Mouse (Mus musculus): ENCODE results near the gene Dnmt3b. TPM values are rescaled to one million over a fixed set of nuclear protein-coding genes. Genes with fewer than 3 reads are reported as not detected.
"Not testable (repeated sequence)": the region's sequence is repeated elsewhere in the genome, so short reads cannot be mapped to it uniquely, and the experiment has no call there.

Dnmt3b gene
- polyA plus RNA-seq, 1 experiment = 2.4 TPM

DNA sequence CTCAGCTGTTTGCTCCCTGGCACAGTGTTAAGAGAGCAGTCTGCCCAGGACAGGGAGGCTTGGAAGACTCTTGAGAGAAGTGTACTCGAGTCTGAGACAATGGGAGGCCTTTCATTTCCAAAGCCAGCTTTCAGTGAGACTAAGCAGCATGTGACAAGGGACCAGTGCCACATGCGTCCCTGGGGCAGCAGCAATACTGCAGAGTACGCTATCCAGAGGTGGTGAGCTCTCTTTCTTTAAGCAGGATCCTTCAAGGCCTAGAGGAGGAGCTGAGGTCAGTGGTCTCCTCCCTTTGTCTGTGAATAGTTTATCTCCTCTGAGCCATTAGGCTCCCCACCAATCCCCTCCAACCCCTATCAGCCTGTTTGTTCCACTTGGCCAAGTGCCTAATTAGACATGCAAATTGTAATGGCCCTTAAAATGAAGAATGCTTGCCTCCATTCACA, 63.4 kb downstream of the Dnmt3b start:
- H3K27ac ChIP-seq (ENCODE audit: insufficient read depth, low read length) = no peak overlapping the region
- WGBS = 85% methylated on average over 3 of the region's 3 CpGs
- H3K4me1 ChIP-seq (ENCODE audit: control insufficient read depth, insufficient read depth, insufficient read length) = no peaks in the 10 kb centered on the region
- no peaks in the 10 kb centered on the region for H3K27me3 ChIP-seq (ENCODE audit: control insufficient read depth, insufficient read depth, low read length)
- no peaks in the 10 kb centered on the region for H3K36me3 ChIP-seq (ENCODE audit: control insufficient read depth, insufficient read depth, low read length)
- TF ChIP-seq POLR2A (IDR thresholded peaks at IDR 0.05; ENCODE audit: low read depth, low read length) (no peak), CTCF (IDR thresholded peaks at IDR 0.05; ENCODE audit: extremely low read depth, insufficient read depth, insufficient read length, insufficient replicate concordance) (no peak)
- DNase-seq (ENCODE audit: low read depth in 1 of 2, low spot score in 2 of 2) = no peak
- no peak overlapping the region for H3K4me3 ChIP-seq (ENCODE audit: extremely low read depth, insufficient read depth, insufficient read length)

DNA sequence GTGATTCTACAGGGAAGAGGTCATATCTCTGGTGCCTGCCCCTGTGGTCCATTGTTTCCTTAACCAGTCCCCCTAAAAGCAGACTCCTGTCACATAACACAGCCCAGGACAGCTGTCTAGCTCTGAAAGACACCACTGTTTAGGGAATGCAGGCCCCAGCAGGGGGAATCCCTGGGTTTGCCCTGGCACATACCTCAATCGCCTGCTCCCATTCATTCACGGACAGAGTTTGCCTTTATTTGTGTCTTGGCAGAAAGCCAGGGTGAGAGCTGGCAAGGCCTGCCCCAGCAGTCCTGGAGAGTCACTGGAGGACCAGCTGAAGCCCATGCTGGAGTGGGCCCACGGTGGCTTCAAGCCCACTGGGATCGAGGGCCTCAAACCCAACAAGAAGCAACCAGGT, 64.0 kb downstream of the Dnmt3b start:
- no peak for TF ChIP-seq POLR2A (IDR thresholded peaks at IDR 0.05; ENCODE audit: low read depth, low read length)
- no peak for TF ChIP-seq CTCF (IDR thresholded peaks at IDR 0.05; ENCODE audit: extremely low read depth, insufficient read depth, insufficient read length, insufficient replicate concordance)
- H3K4me3 ChIP-seq (ENCODE audit: extremely low read depth, insufficient read depth, insufficient read length) = no peak overlapping the region
- 73% methylated on average over 4 of the region's 4 CpGs for WGBS
- H3K27me3 ChIP-seq (ENCODE audit: control insufficient read depth, insufficient read depth, low read length) = no peaks in the 10 kb centered on the region
- H3K4me1 ChIP-seq (ENCODE audit: control insufficient read depth, insufficient read depth, insufficient read length) = no peaks in the 10 kb centered on the region
- no peak overlapping the region for H3K27ac ChIP-seq (ENCODE audit: insufficient read depth, low read length)
- DNase-seq (ENCODE audit: low read depth in 1 of 2, low spot score in 2 of 2) = no peak
- H3K36me3 ChIP-seq (ENCODE audit: control insufficient read depth, insufficient read depth, low read length) = no peaks in the 10 kb centered on the region

DNA sequence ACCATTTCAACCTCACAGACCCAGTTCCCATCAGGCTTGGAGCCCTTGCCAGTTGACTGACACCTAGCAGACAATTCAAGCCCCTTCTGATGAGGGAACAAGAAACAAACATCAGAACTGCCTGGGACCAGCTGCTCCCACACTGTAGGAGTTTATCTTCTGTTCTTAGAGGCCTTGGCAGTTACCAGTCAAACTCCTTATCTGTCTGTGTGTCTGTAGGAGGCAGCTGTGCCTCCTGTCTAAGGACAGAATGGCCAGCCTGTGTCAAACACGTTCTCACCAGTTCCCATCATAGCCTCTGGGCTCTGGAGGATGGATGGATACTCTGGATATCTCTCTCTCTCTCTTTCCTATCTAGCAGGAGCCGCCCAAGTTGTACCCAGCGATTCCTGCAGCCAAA, 68.6 kb downstream of the Dnmt3b start:
- H3K4me1 ChIP-seq (ENCODE audit: control insufficient read depth, insufficient read depth, insufficient read length); H3K27me3 ChIP-seq (ENCODE audit: control insufficient read depth, insufficient read depth, low read length); H3K36me3 ChIP-seq (ENCODE audit: control insufficient read depth, insufficient read depth, low read length); DNase-seq (ENCODE audit: low read depth in 1 of 2, low spot score in 2 of 2); H3K4me3 ChIP-seq (ENCODE audit: extremely low read depth, insufficient read depth, insufficient read length); H3K27ac ChIP-seq (ENCODE audit: insufficient read depth, low read length): not testable (repeated sequence)
- 67% methylated on average over 3 of the region's 3 CpGs for WGBS

DNA sequence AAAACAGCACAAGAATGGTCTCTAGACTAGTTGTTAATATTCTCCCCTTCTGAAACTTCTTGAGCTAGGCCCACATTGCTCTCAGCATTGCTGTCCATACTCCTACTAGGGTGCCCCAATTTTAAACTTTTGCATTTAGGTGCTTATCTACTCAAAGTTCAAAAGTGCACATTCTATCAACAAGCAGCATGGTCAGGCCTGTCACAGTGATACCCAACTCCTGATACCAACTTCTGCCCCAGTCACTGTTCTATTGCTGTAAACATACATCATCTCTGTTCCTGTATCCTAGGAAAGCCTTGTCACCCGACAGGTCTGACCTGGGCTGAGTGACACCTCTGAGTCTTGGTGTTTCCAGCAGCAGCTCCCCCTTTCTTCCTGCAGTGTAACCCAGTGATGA, 73.8 kb downstream of the Dnmt3b start:
- DNase-seq (ENCODE audit: low read depth in 1 of 2, low spot score in 2 of 2) = no peak
- Histone ChIP-seq H3K27me3 (ENCODE audit: control insufficient read depth, insufficient read depth, low read length) (no peaks in the 10 kb centered on the region), H3K27ac (ENCODE audit: insufficient read depth, low read length) (no peak overlapping the region), H3K36me3 (ENCODE audit: control insufficient read depth, insufficient read depth, low read length) (no peaks in the 10 kb centered on the region), H3K4me1 (ENCODE audit: control insufficient read depth, insufficient read depth, insufficient read length) (no peaks in the 10 kb centered on the region), H3K4me3 (ENCODE audit: extremely low read depth, insufficient read depth, insufficient read length) (no peak overlapping the region)
- 85% methylated on average over 1 of the region's 1 CpGs for WGBS
- TF ChIP-seq POLR2A (IDR thresholded peaks at IDR 0.05; ENCODE audit: low read depth, low read length) (no peak), CTCF (IDR thresholded peaks at IDR 0.05; ENCODE audit: extremely low read depth, insufficient read depth, insufficient read length, insufficient replicate concordance) (no peak)

DNA sequence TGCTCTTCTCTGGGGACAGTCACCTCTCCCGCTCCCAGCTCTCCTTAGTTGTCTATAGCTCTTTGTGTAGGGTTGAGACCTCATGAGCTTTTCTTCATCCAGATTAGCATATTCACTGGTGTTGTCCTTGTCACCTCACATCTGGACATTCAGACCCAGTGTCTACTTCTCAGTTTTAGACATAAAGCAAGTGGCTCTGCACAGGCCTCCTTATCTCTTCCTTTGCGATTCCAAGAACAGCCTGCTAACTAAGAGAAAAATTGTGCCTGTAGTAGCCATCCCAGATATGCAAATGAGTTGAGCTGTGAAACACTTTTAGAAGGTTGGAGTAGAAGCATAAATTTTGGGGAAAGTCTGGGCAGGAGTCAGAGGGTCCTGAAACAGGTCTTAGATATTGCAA, 75.2 kb downstream of the Dnmt3b start:
- no peaks in the 10 kb centered on the region for H3K4me1 ChIP-seq (ENCODE audit: control insufficient read depth, insufficient read depth, insufficient read length)
- DNase-seq (ENCODE audit: low read depth in 1 of 2, low spot score in 2 of 2) = no peak
- TF ChIP-seq POLR2A (IDR thresholded peaks at IDR 0.05; ENCODE audit: low read depth, low read length) (no peak), CTCF (IDR thresholded peaks at IDR 0.05; ENCODE audit: extremely low read depth, insufficient read depth, insufficient read length, insufficient replicate concordance) (no peak)
- H3K27me3 ChIP-seq (ENCODE audit: control insufficient read depth, insufficient read depth, low read length) = no peaks in the 10 kb centered on the region
- H3K4me3 ChIP-seq (ENCODE audit: extremely low read depth, insufficient read depth, insufficient read length) = no peak overlapping the region
- WGBS = 87% methylated on average over 2 of the region's 2 CpGs
- no peak overlapping the region for H3K27ac ChIP-seq (ENCODE audit: insufficient read depth, low read length)
- no peaks in the 10 kb centered on the region for H3K36me3 ChIP-seq (ENCODE audit: control insufficient read depth, insufficient read depth, low read length)

DNA sequence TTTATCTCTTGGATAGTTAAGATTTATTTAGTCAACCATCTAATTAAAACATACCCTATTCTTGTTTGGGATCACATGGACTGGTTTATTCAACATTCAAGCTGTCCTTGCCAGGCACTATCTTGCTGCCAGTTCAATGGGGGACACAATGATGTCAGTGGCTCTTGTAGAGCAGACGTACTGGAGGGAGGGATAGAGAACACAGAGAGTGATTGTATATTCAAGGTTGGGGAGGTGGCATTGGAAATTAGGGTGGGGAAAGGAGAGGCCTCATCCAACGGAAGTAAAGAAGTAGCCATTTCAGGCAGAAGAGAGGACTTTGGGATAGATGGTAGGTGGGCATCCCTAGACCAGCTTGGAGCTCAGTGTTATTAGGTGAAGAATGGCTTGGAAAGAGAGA, 75.6 kb downstream of the Dnmt3b start:
- Histone ChIP-seq H3K36me3 (ENCODE audit: control insufficient read depth, insufficient read depth, low read length) (no peaks in the 10 kb centered on the region), H3K4me3 (ENCODE audit: extremely low read depth, insufficient read depth, insufficient read length) (no peak overlapping the region), H3K4me1 (ENCODE audit: control insufficient read depth, insufficient read depth, insufficient read length) (no peaks in the 10 kb centered on the region), H3K27me3 (ENCODE audit: control insufficient read depth, insufficient read depth, low read length) (no peaks in the 10 kb centered on the region), H3K27ac (ENCODE audit: insufficient read depth, low read length) (no peak overlapping the region)
- DNase-seq (ENCODE audit: low read depth in 1 of 2, low spot score in 2 of 2) = no peak
- no peak for TF ChIP-seq POLR2A (IDR thresholded peaks at IDR 0.05; ENCODE audit: low read depth, low read length)
- no peak for TF ChIP-seq CTCF (IDR thresholded peaks at IDR 0.05; ENCODE audit: extremely low read depth, insufficient read depth, insufficient read length, insufficient replicate concordance)
- 93% methylated on average over 2 of the region's 2 CpGs for WGBS

DNA sequence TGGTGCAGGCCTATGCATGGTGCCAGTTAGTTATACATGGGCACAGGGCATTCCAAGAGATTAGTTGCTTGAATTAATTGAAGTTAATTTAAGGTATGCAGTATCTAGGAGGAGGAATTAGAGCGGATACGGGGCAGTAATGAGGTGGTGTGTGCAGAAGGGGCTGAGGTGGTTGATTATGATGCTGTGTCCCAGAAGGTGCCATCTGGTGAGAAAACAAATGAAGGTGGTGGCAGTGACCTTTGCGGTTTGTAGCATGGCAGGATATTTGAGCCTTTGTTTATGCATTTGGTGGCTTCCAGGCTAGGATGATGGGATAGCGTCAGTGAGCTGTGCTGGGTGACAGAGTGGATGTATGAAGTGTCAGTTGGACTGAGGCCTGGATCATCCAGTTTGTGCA, 76.0 kb downstream of the Dnmt3b start:
- WGBS = 97% methylated on average over 4 of the region's 4 CpGs
- TF ChIP-seq POLR2A (IDR thresholded peaks at IDR 0.05; ENCODE audit: low read depth, low read length) = no peak
- TF ChIP-seq CTCF (IDR thresholded peaks at IDR 0.05; ENCODE audit: extremely low read depth, insufficient read depth, insufficient read length, insufficient replicate concordance) = no peak

More for the DNA sequence above, 76.0 kb downstream of the Dnmt3b start:
- no peak for DNase-seq (ENCODE audit: low read depth in 1 of 2, low spot score in 2 of 2)
- H3K4me1 ChIP-seq (ENCODE audit: control insufficient read depth, insufficient read depth, insufficient read length) = no peaks in the 10 kb centered on the region
- H3K27me3 ChIP-seq (ENCODE audit: control insufficient read depth, insufficient read depth, low read length) = no peaks in the 10 kb centered on the region
- no peak overlapping the region for H3K27ac ChIP-seq (ENCODE audit: insufficient read depth, low read length)
- no peaks in the 10 kb centered on the region for H3K36me3 ChIP-seq (ENCODE audit: control insufficient read depth, insufficient read depth, low read length)
- no peak overlapping the region for H3K4me3 ChIP-seq (ENCODE audit: extremely low read depth, insufficient read depth, insufficient read length)
